Comparison of ENCODE assay signal across 22 mouse cellular contexts in the genomic region with DNA sequence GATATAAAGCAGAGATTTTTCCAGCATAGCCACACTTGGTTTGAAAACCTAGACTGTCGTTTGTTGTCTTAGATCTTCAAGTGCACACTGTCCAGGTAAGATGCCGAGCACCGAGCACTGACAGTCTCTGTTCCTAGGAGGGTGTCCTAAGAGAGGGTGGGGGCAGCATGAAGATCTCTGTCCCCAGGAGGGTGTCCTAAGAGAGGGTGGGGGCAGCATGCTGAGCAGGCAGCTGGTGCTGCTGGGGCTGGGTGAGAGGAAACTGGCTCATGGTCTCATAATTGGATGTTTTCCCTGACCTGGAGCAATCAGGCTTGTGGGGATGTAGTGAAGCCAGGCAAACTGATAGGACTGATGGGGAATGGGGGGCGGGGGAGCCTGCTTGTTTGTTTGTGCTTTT. TPM values are rescaled to one million over a fixed set of nuclear protein-coding genes. Genes with fewer than 3 reads are reported as not detected.
"Had no signal": no experiment of that assay in that cellular context is flagged by ENCODE, and none has a peak within 500 bp of the region (broad histone marks: within the 10 kb centered on the region; RNA-seq: fewer than 3 reads in every experiment).

No protein-coding gene starts in this region.

- H3K4me1 ChIP-seq: limb, embryonic 10.5 days; limb, embryonic 13.5 days; lung, embryonic 15.5 days had no signal

- H3K9ac ChIP-seq: limb, embryonic 13.5 days; liver, embryonic 12.5 days; liver, embryonic 15.5 days; lung, embryonic 15.5 days had no signal

- DNase-seq: kidney, postnatal 25 days; layer of hippocampus, adult 9-11 months; liver; lung, adult 18-20 months; lung, postnatal 10 days; lung, postnatal 36 days; right cerebral cortex, adult 18-20 months; right cerebral cortex, postnatal 14 days; right cerebral cortex, postnatal 4 days; thymus, adult 2 months; thymus, postnatal 14 days; thymus, postnatal 4 days had no signal

- H3K27ac ChIP-seq: kidney, postnatal 0 days; layer of hippocampus, adult 2 months; limb, embryonic 10.5 days; limb, embryonic 13.5 days; liver, embryonic 12.5 days; liver, embryonic 15.5 days; lung, embryonic 15.5 days; midbrain, embryonic 10.5 days; stomach, postnatal 0 days had no signal

- H3K9me3 ChIP-seq: limb, embryonic 10.5 days; limb, embryonic 13.5 days; liver, embryonic 12.5 days; liver, embryonic 15.5 days; lung, embryonic 15.5 days; megakaryocyte, embryonic 14.5 days; midbrain, embryonic 10.5 days had no signal

- H3K4me2 ChIP-seq: limb, embryonic 13.5 days; liver, embryonic 12.5 days; liver, embryonic 15.5 days; lung, embryonic 15.5 days had no signal

- H3K4me3 ChIP-seq: layer of hippocampus, adult 2 months; limb, embryonic 10.5 days; limb, embryonic 13.5 days; liver, embryonic 12.5 days; liver, embryonic 15.5 days; lung, embryonic 15.5 days; megakaryocyte, embryonic 14.5 days; midbrain, embryonic 10.5 days had no signal

- ATAC-seq: liver, embryonic 12.5 days had no signal

- H3K27me3 ChIP-seq: limb, embryonic 13.5 days; liver, embryonic 12.5 days; liver, embryonic 15.5 days; lung, embryonic 15.5 days; megakaryocyte, embryonic 14.5 days had no signal

RNA-seq across cellular contexts. Expression of a gene that starts 30.2 kb away (rescaled TPM):
- polyA plus RNA-seq: liver, embryonic 12.5 days had no signal
